Mouse (Mus musculus): Measurements from ENCODE around the gene Rasl2-9. TPM values are rescaled to one million over a fixed set of nuclear protein-coding genes. Genes with fewer than 3 reads are reported as not detected.

Gene Rasl2-9
- polyA plus RNA-seq (2012; rRNA removed) = 0.36 and 0.44 TPM in 2 replicates

GRCm38 (mm10) chr7:5125549-5126406 lies at the start of gene Rasl2-9:
Gene Rasl2-9 (minus strand): TSS chr7:5125950.

GRCm38 (mm10) chr7:5149570-5149969 lies 23.8 kb upstream of the Rasl2-9 start, which contains the start of gene Vmn1r55:
Gene Vmn1r55 (minus strand): TSS chr7:5149670.

GRCm38 (mm10) chr7:5116850-5117249 lies 8.9 kb downstream of the Rasl2-9 start, which contains the start of gene Rfpl4:
Gene Rfpl4 (minus strand): TSS chr7:5116950.

GRCm38 (mm10) chr7:5080010-5080751 lies 45.6 kb downstream of the Rasl2-9 start, which contains the start of gene Epn1:
Gene Epn1 (plus strand): TSS chr7:5080235.

Other genes starting within 250 kb of the Rasl2-9 start
- 6.4 and 7.5 TPM in 2 replicates for gene Isoc2a, start 248.8 kb downstream of the Rasl2-9 start, polyA plus RNA-seq (2012; rRNA removed)
- 0.89 and 1.0 TPM in 2 replicates for gene Gm36210, start 219.4 kb downstream of the Rasl2-9 start, polyA plus RNA-seq (2012; rRNA removed)
- 8.0 and 9.8 TPM in 2 replicates for gene Zfp628, start 210.7 kb downstream of the Rasl2-9 start, polyA plus RNA-seq (2012; rRNA removed)
- gene Nat14, start 203.9 kb downstream of the Rasl2-9 start, polyA plus RNA-seq (2012; rRNA removed) = 34.3 and 37.0 TPM in 2 replicates
- 2.5 and 3.2 TPM in 2 replicates for gene Ssc5d, start 200.2 kb downstream of the Rasl2-9 start, polyA plus RNA-seq (2012; rRNA removed)
- 0.12 and 0.23 TPM in 2 replicates for gene Sbk2, start 161.5 kb downstream of the Rasl2-9 start, polyA plus RNA-seq (2012; rRNA removed)
- 1.9 and 2.0 TPM in 2 replicates for gene Sbk3, start 154.8 kb downstream of the Rasl2-9 start, polyA plus RNA-seq (2012; rRNA removed)
- 83.5 and 95.4 TPM in 2 replicates for gene Zfp579, start 129.8 kb downstream of the Rasl2-9 start, polyA plus RNA-seq (2012; rRNA removed)
- 9.7 and 10.5 TPM in 2 replicates for gene Zfp524, start 111.5 kb downstream of the Rasl2-9 start, polyA plus RNA-seq (2012; rRNA removed)
- 30.6 and 33.0 TPM in 2 replicates for gene Fiz1, start 111.3 kb downstream of the Rasl2-9 start, polyA plus RNA-seq (2012; rRNA removed)
- gene Gm44973, start 110.5 kb downstream of the Rasl2-9 start, polyA plus RNA-seq (2012; rRNA removed) = not detected in 2 replicates
- gene Zfp865, start 105.6 kb downstream of the Rasl2-9 start, polyA plus RNA-seq (2012; rRNA removed) = 28.3 and 32.9 TPM in 2 replicates
- gene Ccdc106, start 105.4 kb downstream of the Rasl2-9 start, polyA plus RNA-seq (2012; rRNA removed) = 70.7 and 72.2 TPM in 2 replicates
- not detected in 2 replicates for gene 4632433K11Rik, start 91.8 kb downstream of the Rasl2-9 start, polyA plus RNA-seq (2012; rRNA removed)
- gene Zfp784, start 87.5 kb downstream of the Rasl2-9 start, polyA plus RNA-seq (2012; rRNA removed) = 5.8 and 7.8 TPM in 2 replicates
- 46.8 and 62.8 TPM in 2 replicates for gene Zfp580, start 74.4 kb downstream of the Rasl2-9 start, polyA plus RNA-seq (2012; rRNA removed)
- gene U2af2, start 63.8 kb downstream of the Rasl2-9 start, polyA plus RNA-seq (2012; rRNA removed) = 319 and 341 TPM in 2 replicates
- gene Epn1, start 45.7 kb downstream of the Rasl2-9 start, polyA plus RNA-seq (2012; rRNA removed) = 180 and 196 TPM in 2 replicates
- gene Rfpl4, start 9.0 kb downstream of the Rasl2-9 start, polyA plus RNA-seq (2012; rRNA removed) = not detected in 2 replicates
- not detected in 2 replicates for gene Vmn1r55, start 23.7 kb upstream of the Rasl2-9 start, polyA plus RNA-seq (2012; rRNA removed)
- gene Vmn1r56, start 70.8 kb upstream of the Rasl2-9 start, polyA plus RNA-seq (2012; rRNA removed) = not detected in 2 replicates
- not detected in 2 replicates for gene Vmn1r57, start 92.5 kb upstream of the Rasl2-9 start, polyA plus RNA-seq (2012; rRNA removed)
- gene Gm5065, start 224.6 kb upstream of the Rasl2-9 start, polyA plus RNA-seq (2012; rRNA removed) = not detected in 2 replicates
- not detected in 2 replicates for gene Nlrp2, start 225.1 kb upstream of the Rasl2-9 start, polyA plus RNA-seq (2012; rRNA removed)

All from central nervous system, embryonic 18 days (tissue).